Mouse (Mus musculus): ENCODE data around the gene Ryr3. TPM values are rescaled to one million over a fixed set of nuclear protein-coding genes. Genes with fewer than 3 reads are reported as not detected.
A peak's percentile ranks its signal among the peaks of the same experiment; 100 is the strongest.

Ryr3 gene
- polyA plus RNA-seq, 1 experiment from 2014 or later = 3.7 TPM

GRCm38 (mm10) chr2:113181701-113182100, 35.2 kb downstream of the Ryr3 start:
- Histone ChIP-seq H3K9ac (no peak overlapping the region), H3K4me3 (no peak overlapping the region), H3K9me3 (no peaks in the 10 kb centered on the region), H3K27me3 (replicated peaks) (no peaks in the 10 kb centered on the region), H3K4me2 (no peak overlapping the region), H3K36me3 (no peaks in the 10 kb centered on the region), H3K27ac (replicated peaks) (no peak overlapping the region), H3K4me1 (no peaks in the 10 kb centered on the region)
- 53% methylated on average over 5 of the region's 5 CpGs for WGBS
- no peak for ATAC-seq (ENCODE audit: extremely low read depth, insufficient number of reproducible peaks, low FRiP score, low TSS enrichment)

DNA sequence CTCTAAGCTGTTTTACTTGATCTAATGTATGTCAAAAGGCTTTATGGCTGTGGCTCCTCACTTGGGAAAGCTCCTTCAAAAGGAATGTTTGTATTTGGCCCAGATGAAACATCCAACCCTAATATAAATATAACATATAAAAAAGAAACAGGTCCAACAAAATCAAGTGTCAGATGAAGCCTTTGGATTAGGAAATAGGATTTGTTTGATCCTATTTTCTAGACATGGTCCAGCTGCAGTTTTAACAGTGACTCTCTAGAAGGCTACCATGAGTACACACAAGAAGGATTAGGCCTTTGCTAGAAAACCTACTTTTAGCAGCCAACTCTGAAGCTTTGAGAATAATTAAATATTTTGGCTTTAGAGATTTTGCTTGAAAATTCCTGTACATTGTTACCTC, 38.8 kb downstream of the Ryr3 start:
- H3K27ac ChIP-seq (replicated peaks) = no peak overlapping the region
- H3K9me3 ChIP-seq = no peaks in the 10 kb centered on the region
- no peak overlapping the region for H3K4me3 ChIP-seq
- no peak overlapping the region for H3K9ac ChIP-seq
- H3K27me3 ChIP-seq (replicated peaks) = no peaks in the 10 kb centered on the region
- H3K36me3 ChIP-seq = no peaks in the 10 kb centered on the region
- H3K4me2 ChIP-seq = no peak overlapping the region
- no peaks in the 10 kb centered on the region for H3K4me1 ChIP-seq
- ATAC-seq (ENCODE audit: extremely low read depth, insufficient number of reproducible peaks, low FRiP score, low TSS enrichment) = no peak

DNA sequence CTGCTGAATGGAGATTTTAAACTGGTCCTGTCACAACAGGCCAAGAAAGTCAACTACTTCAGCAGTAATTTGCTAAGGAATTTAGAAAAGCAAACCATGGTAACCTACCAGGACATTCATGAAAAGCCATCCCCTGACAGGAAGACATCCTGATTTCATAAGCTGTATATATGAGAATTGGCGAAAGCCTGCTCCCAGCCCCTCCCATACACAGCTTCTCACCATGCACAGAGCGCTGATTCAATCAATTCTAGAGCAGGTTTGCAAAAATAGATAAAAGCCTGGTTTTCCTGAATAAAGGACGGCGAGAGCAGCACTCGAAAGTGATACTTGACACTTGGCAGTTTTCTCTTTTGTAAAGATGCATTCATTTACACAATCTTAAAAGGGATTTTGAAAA, 40.6 kb downstream of the Ryr3 start:
- no peak overlapping the region for H3K4me2 ChIP-seq

DNA sequence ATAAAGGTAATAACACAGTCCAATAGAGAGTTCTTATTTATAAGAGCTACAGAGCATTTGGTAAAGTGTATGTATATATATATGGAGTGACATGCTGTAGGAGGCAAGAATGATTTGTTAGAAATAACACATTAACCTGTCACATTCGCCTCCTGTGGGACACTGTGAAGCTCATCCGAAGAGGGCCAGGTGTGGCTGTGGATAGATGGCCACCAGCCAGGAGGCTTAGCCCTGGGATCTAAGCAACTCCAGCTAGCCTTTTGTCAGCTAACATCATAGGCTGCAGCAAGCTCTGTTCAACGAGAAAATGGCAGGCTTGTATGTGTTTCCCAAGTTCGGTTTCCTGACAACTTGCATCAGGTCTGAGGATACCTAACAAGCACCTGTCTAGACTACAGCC, 48.8 kb downstream of the Ryr3 start:
- no peaks in the 10 kb centered on the region for H3K9me3 ChIP-seq
- no peaks in the 10 kb centered on the region for H3K36me3 ChIP-seq
- H3K27me3 ChIP-seq (replicated peaks) = no peaks in the 10 kb centered on the region
- 74% methylated on average over 4 of the region's 4 CpGs for WGBS
- no peak overlapping the region for H3K27ac ChIP-seq (replicated peaks)
- no peak overlapping the region for H3K9ac ChIP-seq
- H3K4me2 ChIP-seq = no peak overlapping the region
- H3K4me3 ChIP-seq = no peak overlapping the region
- no peaks in the 10 kb centered on the region for H3K4me1 ChIP-seq
- ATAC-seq (ENCODE audit: extremely low read depth, insufficient number of reproducible peaks, low FRiP score, low TSS enrichment) = no peak

More for the DNA sequence above, 40.6 kb downstream of the Ryr3 start:
- Histone ChIP-seq H3K36me3 (no peaks in the 10 kb centered on the region), H3K9me3 (no peaks in the 10 kb centered on the region), H3K27ac (replicated peaks) (no peak overlapping the region), H3K27me3 (replicated peaks) (no peaks in the 10 kb centered on the region), H3K9ac (no peak overlapping the region), H3K4me1 (no peaks in the 10 kb centered on the region), H3K4me3 (no peak overlapping the region)
- ATAC-seq (ENCODE audit: extremely low read depth, insufficient number of reproducible peaks, low FRiP score, low TSS enrichment) = no peak
- 75% methylated on average over 5 of the region's 5 CpGs for WGBS

GRCm38 (mm10) chr2:113161494-113161893, 55.4 kb downstream of the Ryr3 start:
- H3K27me3 ChIP-seq (replicated peaks) = no peaks in the 10 kb centered on the region
- H3K27ac ChIP-seq (replicated peaks) = no peak overlapping the region
- H3K9ac ChIP-seq = no peak overlapping the region
- H3K4me3 ChIP-seq = no peak overlapping the region
- H3K4me1 ChIP-seq = peaks cover 12% of the 10 kb centered on the region
- no peaks in the 10 kb centered on the region for H3K9me3 ChIP-seq
- no peak for ATAC-seq (ENCODE audit: extremely low read depth, insufficient number of reproducible peaks, low FRiP score, low TSS enrichment)
- H3K36me3 ChIP-seq = no peaks in the 10 kb centered on the region
- H3K4me2 ChIP-seq = peak overlapping the region; percentile 16; the same call in 1 of the 2 replicates
- WGBS = 56% methylated on average over 5 of the region's 5 CpGs

DNA sequence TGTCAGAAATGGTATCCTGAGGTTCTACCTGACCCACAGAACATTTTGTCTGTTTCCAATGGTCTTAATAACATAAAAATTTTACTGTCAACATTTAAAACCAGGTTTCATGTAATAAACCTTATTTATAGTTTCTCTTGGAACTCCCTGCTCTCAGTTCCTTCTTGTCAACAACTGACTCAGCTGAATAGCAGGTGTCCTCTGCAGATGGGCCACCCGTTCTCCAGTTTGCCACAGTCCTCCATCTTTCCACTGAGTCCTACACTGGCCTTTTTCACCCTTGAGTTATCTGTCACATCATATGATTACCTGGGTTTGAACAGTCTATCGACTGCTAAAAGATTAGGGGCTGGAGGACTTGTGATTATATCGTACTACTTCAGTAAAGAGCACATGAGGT, 79.1 kb downstream of the Ryr3 start:
- Histone ChIP-seq H3K4me3 (no peak overlapping the region), H3K36me3 (no peaks in the 10 kb centered on the region), H3K27me3 (replicated peaks) (no peaks in the 10 kb centered on the region), H3K4me1 (no peaks in the 10 kb centered on the region), H3K27ac (replicated peaks) (no peak overlapping the region), H3K9me3 (no peaks in the 10 kb centered on the region), H3K9ac (no peak overlapping the region), H3K4me2 (no peak overlapping the region)
- WGBS = 60% methylated on average over 3 of the region's 3 CpGs
- no peak for ATAC-seq (ENCODE audit: extremely low read depth, insufficient number of reproducible peaks, low FRiP score, low TSS enrichment)

DNA sequence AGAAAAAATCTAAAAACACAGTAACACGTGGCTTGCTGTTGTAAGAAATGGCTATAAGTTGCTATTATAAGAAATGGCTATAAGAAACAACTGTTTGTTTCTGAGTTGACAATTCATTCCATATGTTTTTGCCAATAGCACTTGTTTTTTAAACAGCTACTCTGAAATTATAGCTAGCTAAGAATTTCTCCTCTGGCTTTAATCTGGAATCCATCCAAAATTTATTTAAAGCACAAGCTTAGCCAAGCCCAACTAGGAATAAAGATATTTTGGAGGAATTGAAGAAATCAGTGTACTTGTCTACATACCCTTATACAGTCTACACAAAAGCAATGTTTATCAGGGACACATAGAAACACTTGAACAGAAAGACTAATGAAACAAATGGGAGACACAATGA, 93.4 kb downstream of the Ryr3 start:
- no peaks in the 10 kb centered on the region for H3K4me1 ChIP-seq
- no peak overlapping the region for H3K4me3 ChIP-seq
- no peak for ATAC-seq (ENCODE audit: extremely low read depth, insufficient number of reproducible peaks, low FRiP score, low TSS enrichment)
- no peak overlapping the region for H3K27ac ChIP-seq (replicated peaks)
- H3K9ac ChIP-seq = no peak overlapping the region
- no peaks in the 10 kb centered on the region for H3K9me3 ChIP-seq
- WGBS = 55% methylated on average over 1 of the region's 1 CpGs
- H3K36me3 ChIP-seq = no peaks in the 10 kb centered on the region
- H3K27me3 ChIP-seq (replicated peaks) = no peaks in the 10 kb centered on the region
- no peak overlapping the region for H3K4me2 ChIP-seq

- H3K4me3 ChIP-seq = no peak overlapping the region
- H3K9me3 ChIP-seq = no peaks in the 10 kb centered on the region
- no peaks in the 10 kb centered on the region for H3K27me3 ChIP-seq (replicated peaks)
- WGBS = 50% methylated on average over 1 of the region's 1 CpGs
- no peak overlapping the region for H3K4me2 ChIP-seq
- ATAC-seq (ENCODE audit: extremely low read depth, insufficient number of reproducible peaks, low FRiP score, low TSS enrichment) = no peak
- H3K4me1 ChIP-seq = no peaks in the 10 kb centered on the region
- no peak overlapping the region for H3K9ac ChIP-seq
- H3K36me3 ChIP-seq = no peaks in the 10 kb centered on the region
- H3K27ac ChIP-seq (replicated peaks) = no peak overlapping the region
Observed at GRCm38 (mm10) chr2:113119080-113119479, 97.8 kb downstream of the Ryr3 start.

- H3K4me3 ChIP-seq = no peak overlapping the region
- H3K36me3 ChIP-seq = no peaks in the 10 kb centered on the region
- no peak overlapping the region for H3K9ac ChIP-seq
- H3K4me2 ChIP-seq = no peak overlapping the region
- H3K27ac ChIP-seq (replicated peaks) = no peak overlapping the region
- no peak for ATAC-seq (ENCODE audit: extremely low read depth, insufficient number of reproducible peaks, low FRiP score, low TSS enrichment)
- H3K4me1 ChIP-seq = no peaks in the 10 kb centered on the region
- 90% methylated on average over 2 of the region's 2 CpGs for WGBS
- no peaks in the 10 kb centered on the region for H3K9me3 ChIP-seq
- H3K27me3 ChIP-seq (replicated peaks) = no peaks in the 10 kb centered on the region
Observed at GRCm38 (mm10) chr2:113116788-113117187, 100.1 kb downstream of the Ryr3 start.

DNA sequence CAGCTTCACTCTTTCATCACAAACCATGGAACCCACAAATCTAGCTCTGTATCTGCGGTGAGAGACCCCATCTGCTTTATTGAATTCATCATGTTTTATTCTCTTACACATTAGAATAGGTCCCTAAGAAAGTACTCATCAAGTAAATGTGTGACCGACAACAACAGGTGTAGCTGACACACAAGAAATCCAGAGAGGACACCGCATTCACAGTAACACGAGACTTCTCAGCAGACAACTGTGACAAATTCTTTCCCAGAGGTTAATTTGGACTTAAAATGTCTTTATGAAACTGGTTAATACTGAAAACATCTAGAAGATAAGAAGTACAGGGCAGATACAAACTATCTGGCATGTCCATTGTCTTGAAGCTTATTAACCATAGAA, 101.0 kb downstream of the Ryr3 start:
- no peaks in the 10 kb centered on the region for H3K4me1 ChIP-seq
- H3K4me3 ChIP-seq = no peak overlapping the region
- H3K9ac ChIP-seq = no peak overlapping the region
- no peak overlapping the region for H3K27ac ChIP-seq (replicated peaks)
- H3K9me3 ChIP-seq = no peaks in the 10 kb centered on the region
- WGBS = 80% methylated on average over 4 of the region's 4 CpGs
- no peaks in the 10 kb centered on the region for H3K27me3 ChIP-seq (replicated peaks)
- H3K4me2 ChIP-seq = no peak overlapping the region
- ATAC-seq (ENCODE audit: extremely low read depth, insufficient number of reproducible peaks, low FRiP score, low TSS enrichment) = no peak
- H3K36me3 ChIP-seq = no peaks in the 10 kb centered on the region

DNA sequence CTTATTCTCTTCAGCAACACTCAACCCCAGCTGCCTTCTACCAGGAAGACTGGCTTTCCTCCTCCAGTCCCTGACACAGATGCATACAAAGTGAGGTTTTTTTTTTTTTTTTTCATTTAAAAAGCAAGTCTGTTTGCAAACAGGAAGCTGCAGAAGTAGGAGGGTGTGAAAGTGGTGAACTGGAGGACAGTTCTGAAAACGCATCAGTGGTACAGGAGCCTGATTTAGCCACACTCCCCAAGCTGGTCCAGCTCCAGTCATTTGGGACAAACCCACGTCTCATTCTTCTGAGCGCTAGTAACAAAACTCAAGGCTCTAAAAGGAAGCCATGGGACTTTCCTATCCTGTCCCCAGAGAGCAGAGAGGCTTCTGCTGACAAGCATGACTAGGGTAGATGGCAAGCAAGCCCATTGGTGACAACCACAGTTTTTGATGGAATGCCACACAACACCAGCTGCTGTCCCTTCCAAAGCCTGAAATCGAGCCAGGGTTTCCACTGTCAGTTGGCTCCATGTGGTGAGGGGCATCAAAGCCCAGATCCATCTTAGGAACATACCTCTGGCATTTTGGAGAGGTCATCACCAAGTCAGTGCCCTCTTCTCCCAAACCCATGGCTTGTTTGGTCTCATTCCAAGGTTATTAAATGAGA, 101.5 kb downstream of the Ryr3 start:
- Histone ChIP-seq H3K36me3 (no peaks in the 10 kb centered on the region), H3K9ac (no peak overlapping the region), H3K4me2 (no peak overlapping the region), H3K4me1 (no peaks in the 10 kb centered on the region), H3K27ac (replicated peaks) (no peak overlapping the region), H3K4me3 (no peak overlapping the region), H3K9me3 (no peaks in the 10 kb centered on the region), H3K27me3 (replicated peaks) (no peaks in the 10 kb centered on the region)
- ATAC-seq (ENCODE audit: extremely low read depth, insufficient number of reproducible peaks, low FRiP score, low TSS enrichment) = no peak
- WGBS = 62% methylated on average over 4 of the region's 4 CpGs

DNA sequence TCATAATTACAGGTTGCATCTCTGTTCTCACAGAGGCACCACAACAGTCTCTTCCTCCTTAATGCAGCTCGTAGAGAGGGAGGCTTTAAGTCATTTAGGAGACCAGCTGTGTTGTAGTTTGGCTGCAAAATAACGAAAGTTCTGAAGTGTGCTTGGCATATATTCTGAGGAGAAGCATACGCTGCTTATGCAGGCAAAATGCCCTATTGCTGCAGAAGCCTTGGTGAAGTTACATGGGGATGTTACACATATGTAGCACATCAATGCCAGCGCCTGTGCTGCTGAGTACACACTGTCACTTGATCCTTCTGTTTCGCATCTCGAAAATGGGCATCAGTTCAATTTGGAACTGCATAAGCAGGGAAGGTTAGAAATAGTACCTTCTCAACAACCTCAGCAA, 112.3 kb downstream of the Ryr3 start:
- no peak overlapping the region for H3K27ac ChIP-seq (replicated peaks)
- H3K36me3 ChIP-seq = no peaks in the 10 kb centered on the region
- H3K4me1 ChIP-seq = no peaks in the 10 kb centered on the region
- ATAC-seq (ENCODE audit: extremely low read depth, insufficient number of reproducible peaks, low FRiP score, low TSS enrichment) = no peak
- no peaks in the 10 kb centered on the region for H3K9me3 ChIP-seq
- no peak overlapping the region for H3K9ac ChIP-seq
- H3K4me3 ChIP-seq = no peak overlapping the region
- no peak overlapping the region for H3K4me2 ChIP-seq
- no peaks in the 10 kb centered on the region for H3K27me3 ChIP-seq (replicated peaks)
- WGBS = 75% methylated on average over 6 of the region's 6 CpGs
